Mouse (Mus musculus) heart, embryonic 16.5 days (tissue): Measurements from ENCODE around the gene Gpr132. TPM values are rescaled to one million over a fixed set of nuclear protein-coding genes. Genes with fewer than 3 reads are reported as not detected.

Experiments used
- ATAC-seq: fragments of 200-750 bp; cut with Nextera tagmentation; replicated peaks from 2 replicates; pipeline ENCODE4 v1.8.0; 2017; ENCODE audit warnings: moderate number of reproducible peaks; ENCODE audit not compliant: insufficient read depth, low FRiP score; ENCODE audit errors: extremely low read depth
- H3K27ac ChIP-seq: fragments of 300-500 bp; sonication (generic); 2 replicates; pipeline ENCODE4 v1.5.1; 2014; ENCODE audit warnings: mild to moderate bottlenecking, low read length, control low read depth, moderate library complexity
- H3K27me3 ChIP-seq: fragments of 300-500 bp; sonication (generic); 2 replicates; pipeline ENCODE4 v1.6.1; 2014; ENCODE audit warnings: low read length, mixed read lengths; ENCODE audit not compliant: control insufficient read depth, insufficient read depth
- H3K36me3 ChIP-seq: fragments of 300-500 bp; sonication (generic); 2 replicates; pipeline ENCODE4 v1.6.1; 2014; ENCODE audit not compliant: control insufficient read depth, insufficient read depth
- H3K4me1 ChIP-seq: fragments of 300-500 bp; sonication (generic); 2 replicates; pipeline ENCODE4 v1.6.1; 2014; ENCODE audit warnings: low read length, mixed read lengths; ENCODE audit not compliant: control insufficient read depth, insufficient read depth
- H3K4me2 ChIP-seq: fragments of 300-500 bp; sonication (generic); 2 replicates; pipeline ENCODE4 v1.6.1; 2014; ENCODE audit warnings: low read depth, mild to moderate bottlenecking, control low read depth, low read length
- H3K4me3 ChIP-seq: fragments of 300-500 bp; sonication (generic); 2 replicates; pipeline ENCODE4 v1.5.1; 2014; ENCODE audit warnings: mild to moderate bottlenecking, control low read depth, low read length
- H3K9ac ChIP-seq: fragments of 300-500 bp; sonication (generic); 2 replicates; pipeline ENCODE4 v1.6.1; 2014; ENCODE audit warnings: low read length, control low read depth
- H3K9me3 ChIP-seq: fragments of 300-500 bp; sonication (generic); replicated peaks from 2 replicates; pipeline ENCODE4 v1.6.1; 2016; ENCODE audit warnings: low read length; ENCODE audit not compliant: control insufficient read depth
- WGBS: fragments of 180-500 bp; shearing (Covaris S2); extraction: QIAGEN DNeasy Blood & Tissue Kit; methylation state at CpG from one replicate; pipeline ENCODE4 v1.1.7; 2014; 5-methylcytosine and 5-hydroxymethylcytosine counted together
- polyA plus RNA-seq: library from polyadenylated mRNA; unstranded; fragments of >200 nt; fragmentation: Nextera tagmentation; extraction: Ambion mirVana; gene quantifications from 2 replicates; pipeline ENCODE4 v1.2.1, GENCODE M21; 2015

Gene Gpr132
- polyA plus RNA-seq, result 1.4 and 3.6 TPM in 2 replicates

GRCm38 (mm10) chr12:112868178-112869087 is at the start of gene Gpr132:
Gpr132 (minus strand) TSS chr12:112868228.
- H3K9me3 ChIP-seq, result no peaks in the 10 kb centered on the region
- H3K4me3 ChIP-seq, result no peak within 1 kb of the TSS
- H3K9ac ChIP-seq, result no peak within 1 kb of the TSS
- H3K4me2 ChIP-seq, result no peak within 1 kb of the TSS
- no peak for ATAC-seq
- H3K36me3 ChIP-seq, result no peaks in the 10 kb centered on the region
- H3K27me3 ChIP-seq, result peaks cover 20% of the 10 kb centered on the region
- WGBS, result 60% methylated on average over 13 of the region's 13 CpGs
- H3K4me1 ChIP-seq, result peaks cover 14% of the 10 kb centered on the region
- H3K27ac ChIP-seq, result no peak within 1 kb of the TSS

GRCm38 (mm10) chr12:112917486-112917885 is 49.5 kb upstream of the Gpr132 start:
- Histone ChIP-seq H3K4me1 (peaks cover 25% of the 10 kb centered on the region), H3K36me3 (no peaks in the 10 kb centered on the region; the same call in 1 of the 2 replicates), H3K4me3 (no peak overlapping the region), H3K4me2 (no peak overlapping the region), H3K9ac (no peak overlapping the region; the same call in 1 of the 2 replicates), H3K27ac (peak overlapping the region; percentile 43; the same call in 1 of the 2 replicates), H3K27me3 (peaks cover 24% of the 10 kb centered on the region), H3K9me3 (no peaks in the 10 kb centered on the region)
- WGBS, result 59% methylated on average over 11 of the region's 11 CpGs
- no peak for ATAC-seq

GRCm38 (mm10) chr12:112916698-112917400 is 48.8 kb upstream of the Gpr132 start:
- Histone ChIP-seq H3K9ac (no peak overlapping the region; the same call in 1 of the 2 replicates), H3K4me2 (no peak overlapping the region), H3K36me3 (no peaks in the 10 kb centered on the region; the same call in 1 of the 2 replicates), H3K9me3 (no peaks in the 10 kb centered on the region), H3K27ac (peak overlapping the region; percentile 43; the same call in 1 of the 2 replicates), H3K4me1 (peaks cover 19% of the 10 kb centered on the region), H3K27me3 (peaks cover 24% of the 10 kb centered on the region), H3K4me3 (no peak overlapping the region)
- no peak for ATAC-seq
- WGBS, result 57% methylated on average over 16 of the region's 16 CpGs

GRCm38 (mm10) chr12:112915587-112915986 is 47.6 kb upstream of the Gpr132 start:
- WGBS, result 88% methylated on average over 13 of the region's 13 CpGs

GRCm38 (mm10) chr12:112914527-112914926 is 46.5 kb upstream of the Gpr132 start:
- peaks cover 14% of the 10 kb centered on the region for H3K27me3 ChIP-seq
- no peak for ATAC-seq
- peaks cover 5% of the 10 kb centered on the region for H3K36me3 ChIP-seq
- no peak overlapping the region for H3K9ac ChIP-seq
- H3K9me3 ChIP-seq, result no peaks in the 10 kb centered on the region
- WGBS, result 66% methylated on average over 11 of the region's 11 CpGs
- H3K4me1 ChIP-seq, result peaks cover 10% of the 10 kb centered on the region
- H3K4me2 ChIP-seq, result no peak overlapping the region
- no peak overlapping the region; the same call in 1 of the 2 replicates for H3K27ac ChIP-seq
- no peak overlapping the region for H3K4me3 ChIP-seq

More at GRCm38 (mm10) chr12:112915587-112915986, 47.6 kb upstream of the Gpr132 start:
- Histone ChIP-seq H3K27ac (no peak overlapping the region), H3K9me3 (no peaks in the 10 kb centered on the region), H3K36me3 (no peaks in the 10 kb centered on the region; the same call in 1 of the 2 replicates), H3K4me3 (no peak overlapping the region), H3K9ac (no peak overlapping the region), H3K4me2 (no peak overlapping the region), H3K27me3 (peaks cover 21% of the 10 kb centered on the region), H3K4me1 (peaks cover 10% of the 10 kb centered on the region)
- ATAC-seq, result no peak

- Histone ChIP-seq H3K4me3 (no peak overlapping the region), H3K27ac (no peak overlapping the region), H3K4me2 (no peak overlapping the region), H3K9me3 (no peaks in the 10 kb centered on the region), H3K9ac (no peak overlapping the region), H3K36me3 (peaks cover 8% of the 10 kb centered on the region), H3K27me3 (peaks cover 4% of the 10 kb centered on the region; the same call in 1 of the 2 replicates), H3K4me1 (peaks cover 10% of the 10 kb centered on the region)
- ATAC-seq, result no peak
- 87% methylated on average over 28 of the region's 28 CpGs for WGBS
Measured at GRCm38 (mm10) chr12:112912951-112913745, 45.1 kb upstream of the Gpr132 start.

GRCm38 (mm10) chr12:112911701-112912100 is 43.7 kb upstream of the Gpr132 start:
- H3K27ac ChIP-seq, result no peak overlapping the region
- H3K4me1 ChIP-seq, result no peaks in the 10 kb centered on the region
- peaks cover 4% of the 10 kb centered on the region; the same call in 1 of the 2 replicates for H3K27me3 ChIP-seq
- H3K4me3 ChIP-seq, result no peak overlapping the region
- WGBS, result 87% methylated on average over 17 of the region's 17 CpGs
- ATAC-seq, result no peak
- H3K4me2 ChIP-seq, result no peak overlapping the region
- no peaks in the 10 kb centered on the region for H3K9me3 ChIP-seq
- peaks cover 8% of the 10 kb centered on the region for H3K36me3 ChIP-seq
- no peak overlapping the region for H3K9ac ChIP-seq

GRCm38 (mm10) chr12:112908991-112909390 is 41.0 kb upstream of the Gpr132 start:
- 94% methylated on average over 22 of the region's 22 CpGs for WGBS
- H3K27ac ChIP-seq, result no peak overlapping the region
- no peaks in the 10 kb centered on the region for H3K27me3 ChIP-seq
- no peak overlapping the region for H3K9ac ChIP-seq
- H3K4me2 ChIP-seq, result no peak overlapping the region
- no peak for ATAC-seq
- peaks cover 8% of the 10 kb centered on the region for H3K36me3 ChIP-seq
- H3K9me3 ChIP-seq, result no peaks in the 10 kb centered on the region
- H3K4me3 ChIP-seq, result no peak overlapping the region
- no peaks in the 10 kb centered on the region for H3K4me1 ChIP-seq
